Mouse (Mus musculus): ENCODE measurements around the gene Cyp4f39. TPM values are rescaled to one million over a fixed set of nuclear protein-coding genes. Genes with fewer than 3 reads are reported as not detected.
"Not testable (repeated sequence)": the region's sequence is repeated elsewhere in the genome, so short reads cannot be mapped to it uniquely, and the experiment has no call there.

Cyp4f39 gene
- polyA plus RNA-seq, 1 experiment from 2014 or later = 4.9 TPM

DNA sequence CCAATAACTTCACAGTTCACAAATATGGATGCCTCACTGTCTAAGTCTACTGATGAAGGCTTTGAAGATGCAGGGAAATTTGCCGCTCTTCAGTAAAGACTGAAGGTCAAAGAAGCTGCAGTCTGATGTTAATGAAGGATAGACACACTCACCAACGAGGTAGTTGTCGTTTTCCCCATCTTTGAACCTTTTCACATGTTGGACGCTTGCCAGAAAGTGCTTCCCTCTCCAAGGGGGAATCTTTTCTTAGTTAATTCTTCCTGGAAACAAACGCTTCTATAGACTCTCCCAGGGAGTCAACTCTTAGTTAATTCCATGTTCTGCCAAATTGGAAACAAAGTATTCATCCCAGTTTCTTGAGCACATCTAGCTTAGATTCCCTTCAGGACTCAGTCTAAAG is 63.6 kb downstream of the Cyp4f39 start:
- H3K4me2 ChIP-seq (replicated peaks; ENCODE audit: low read depth, low read length) = no peak overlapping the region
- no peak overlapping the region for H3K4me3 ChIP-seq (ENCODE audit: low read depth, low read length)
- H3K9me3 ChIP-seq (ENCODE audit: low read length) = no peaks in the 10 kb centered on the region
- TF ChIP-seq CTCF (IDR thresholded peaks at IDR 0.05) = no peak
- no peak for TF ChIP-seq EP300 (IDR thresholded peaks at IDR 0.05)
- H3K27ac ChIP-seq (ENCODE audit: low read length) = no peak overlapping the region
- no peaks in the 10 kb centered on the region for H3K27me3 ChIP-seq (replicated peaks; ENCODE audit: insufficient read depth, low read length)
- ATAC-seq = no peak
- no peak overlapping the region for H3K9ac ChIP-seq (replicated peaks; ENCODE audit: low read depth)
- H3K4me1 ChIP-seq (ENCODE audit: insufficient read depth, low read depth, low read length) = no peaks in the 10 kb centered on the region
- H3K36me3 ChIP-seq (ENCODE audit: insufficient read depth, low read length) = no peaks in the 10 kb centered on the region
- WGBS = 72% methylated on average over 5 of the region's 5 CpGs
- no peak for DNase-seq (ENCODE audit: low spot score)

DNA sequence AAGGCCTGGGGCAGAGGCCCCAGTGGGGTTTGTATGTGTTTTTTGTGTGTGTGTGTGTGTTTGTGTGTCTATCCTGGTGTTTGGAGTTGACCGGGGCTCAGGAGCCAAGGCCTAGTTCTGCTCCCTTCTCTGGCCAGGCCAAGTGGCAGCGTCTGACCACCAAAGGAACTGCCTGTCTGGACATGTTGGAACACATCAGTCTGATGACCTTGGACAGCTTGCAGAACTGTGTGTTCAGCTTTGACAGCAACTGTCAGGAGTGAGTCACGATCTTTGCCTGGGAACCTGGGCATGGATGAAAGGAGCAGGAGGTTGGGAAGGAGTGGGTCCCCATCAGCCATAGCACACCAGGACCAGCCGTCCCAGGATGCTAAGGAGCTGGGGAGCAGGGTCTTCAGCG is 69.5 kb downstream of the Cyp4f39 start:
- Histone ChIP-seq H3K4me3 (ENCODE audit: low read depth, low read length) (no peak overlapping the region), H3K4me2 (replicated peaks; ENCODE audit: low read depth, low read length) (no peak overlapping the region), H3K4me1 (ENCODE audit: insufficient read depth, low read depth, low read length) (no peaks in the 10 kb centered on the region), H3K9ac (replicated peaks; ENCODE audit: low read depth) (no peak overlapping the region), H3K27ac (ENCODE audit: low read length) (no peak overlapping the region), H3K27me3 (replicated peaks; ENCODE audit: insufficient read depth, low read length) (no peaks in the 10 kb centered on the region), H3K36me3 (ENCODE audit: insufficient read depth, low read length) (no peaks in the 10 kb centered on the region), H3K9me3 (ENCODE audit: low read length) (no peaks in the 10 kb centered on the region)
- 90% methylated on average over 5 of the region's 5 CpGs for WGBS
- TF ChIP-seq CTCF (IDR thresholded peaks at IDR 0.05) = no peak
- TF ChIP-seq EP300 (IDR thresholded peaks at IDR 0.05) = no peak
- ATAC-seq (no peak), DNase-seq (ENCODE audit: low spot score) (no peak)

DNA sequence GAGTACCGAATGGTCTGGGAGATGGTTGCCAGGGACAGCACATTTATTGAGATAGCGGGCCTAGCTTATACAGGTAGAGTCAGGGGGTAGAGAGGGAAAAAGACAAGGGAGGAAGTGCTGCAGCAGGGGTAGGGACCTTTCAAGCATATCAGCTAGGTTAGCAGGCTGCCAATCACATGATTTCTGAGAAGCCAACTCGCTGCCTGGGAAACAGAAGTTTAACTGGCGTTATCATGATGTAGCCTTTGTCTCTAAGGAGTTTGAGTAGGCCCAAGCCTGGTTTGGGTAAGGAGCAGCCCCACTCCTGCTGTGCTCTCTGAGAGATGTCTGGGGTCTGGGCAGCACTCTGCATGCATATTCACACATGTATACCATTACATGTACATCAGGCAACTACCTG is 69.9 kb downstream of the Cyp4f39 start:
- ATAC-seq (no peak), DNase-seq (ENCODE audit: low spot score) (no peak)
- H3K27me3 ChIP-seq (replicated peaks; ENCODE audit: insufficient read depth, low read length) = no peaks in the 10 kb centered on the region
- WGBS = 85% methylated on average over 4 of the region's 4 CpGs
- no peak overlapping the region for H3K9ac ChIP-seq (replicated peaks; ENCODE audit: low read depth)
- TF ChIP-seq EP300 (IDR thresholded peaks at IDR 0.05) (no peak), CTCF (IDR thresholded peaks at IDR 0.05) (no peak)
- no peaks in the 10 kb centered on the region for H3K4me1 ChIP-seq (ENCODE audit: insufficient read depth, low read depth, low read length)
- H3K4me2 ChIP-seq (replicated peaks; ENCODE audit: low read depth, low read length) = no peak overlapping the region
- no peak overlapping the region for H3K27ac ChIP-seq (ENCODE audit: low read length)
- H3K36me3 ChIP-seq (ENCODE audit: insufficient read depth, low read length) = no peaks in the 10 kb centered on the region
- H3K9me3 ChIP-seq (ENCODE audit: low read length) = no peaks in the 10 kb centered on the region
- H3K4me3 ChIP-seq (ENCODE audit: low read depth, low read length) = no peak overlapping the region

DNA sequence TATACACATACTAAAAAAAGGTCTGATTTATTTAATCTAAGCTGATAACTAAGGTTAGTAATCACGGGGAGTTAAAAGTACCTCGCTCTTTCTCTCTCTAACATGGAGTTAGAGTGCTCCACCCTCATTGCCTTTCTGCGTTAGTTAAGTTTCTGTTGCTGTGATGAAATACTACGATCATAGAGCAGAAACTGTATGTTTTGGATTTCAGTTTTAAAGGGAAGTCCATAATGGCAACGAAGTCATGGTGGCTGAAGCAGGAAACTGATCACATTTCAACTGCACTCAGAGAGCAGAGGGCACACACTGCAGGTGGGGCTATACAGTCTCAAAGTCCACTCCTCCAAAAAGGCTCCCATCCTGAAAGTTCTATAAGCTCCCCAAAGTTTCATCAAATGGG is 70.3 kb downstream of the Cyp4f39 start:
- H3K36me3 ChIP-seq (ENCODE audit: insufficient read depth, low read length) = no peaks in the 10 kb centered on the region
- no peaks in the 10 kb centered on the region for H3K9me3 ChIP-seq (ENCODE audit: low read length)
- no peaks in the 10 kb centered on the region for H3K27me3 ChIP-seq (replicated peaks; ENCODE audit: insufficient read depth, low read length)
- no peak for ATAC-seq
- no peak overlapping the region for H3K9ac ChIP-seq (replicated peaks; ENCODE audit: low read depth)
- H3K4me2 ChIP-seq (replicated peaks; ENCODE audit: low read depth, low read length) = no peak overlapping the region
- TF ChIP-seq CTCF (IDR thresholded peaks at IDR 0.05) (no peak), EP300 (IDR thresholded peaks at IDR 0.05) (no peak)
- DNase-seq (ENCODE audit: low spot score) = no peak
- no peak overlapping the region for H3K27ac ChIP-seq (ENCODE audit: low read length)
- 82% methylated on average over 5 of the region's 5 CpGs for WGBS
- H3K4me1 ChIP-seq (ENCODE audit: insufficient read depth, low read depth, low read length) = no peaks in the 10 kb centered on the region
- H3K4me3 ChIP-seq (ENCODE audit: low read depth, low read length) = no peak overlapping the region

- WGBS = 83% methylated on average over 11 of the region's 11 CpGs
- Histone ChIP-seq H3K27ac (ENCODE audit: low read length) (no peak overlapping the region), H3K9me3 (ENCODE audit: low read length) (no peaks in the 10 kb centered on the region), H3K4me1 (ENCODE audit: insufficient read depth, low read depth, low read length) (no peaks in the 10 kb centered on the region), H3K36me3 (ENCODE audit: insufficient read depth, low read length) (no peaks in the 10 kb centered on the region), H3K9ac (replicated peaks; ENCODE audit: low read depth) (no peak overlapping the region), H3K4me2 (replicated peaks; ENCODE audit: low read depth, low read length) (no peak overlapping the region), H3K4me3 (ENCODE audit: low read depth, low read length) (no peak overlapping the region), H3K27me3 (replicated peaks; ENCODE audit: insufficient read depth, low read length) (no peaks in the 10 kb centered on the region)
- no peak for TF ChIP-seq EP300 (IDR thresholded peaks at IDR 0.05)
- no peak for TF ChIP-seq CTCF (IDR thresholded peaks at IDR 0.05)
- DNase-seq (ENCODE audit: low spot score) = no peak
- ATAC-seq = no peak
Measured at GRCm38 (mm10) chr17:32523895-32524294, 71.4 kb downstream of the Cyp4f39 start.

GRCm38 (mm10) chr17:32526341-32526740 is 73.8 kb downstream of the Cyp4f39 start:
- not testable (repeated sequence) for H3K27me3 ChIP-seq (replicated peaks; ENCODE audit: insufficient read depth, low read length); ATAC-seq; H3K4me3 ChIP-seq (ENCODE audit: low read depth, low read length); H3K4me2 ChIP-seq (replicated peaks; ENCODE audit: low read depth, low read length); DNase-seq (ENCODE audit: low spot score); H3K4me1 ChIP-seq (ENCODE audit: insufficient read depth, low read depth, low read length); H3K9me3 ChIP-seq (ENCODE audit: low read length); H3K36me3 ChIP-seq (ENCODE audit: insufficient read depth, low read length); H3K27ac ChIP-seq (ENCODE audit: low read length); H3K9ac ChIP-seq (replicated peaks; ENCODE audit: low read depth)
- WGBS = 92% methylated on average over 1 of the region's 1 CpGs

DNA sequence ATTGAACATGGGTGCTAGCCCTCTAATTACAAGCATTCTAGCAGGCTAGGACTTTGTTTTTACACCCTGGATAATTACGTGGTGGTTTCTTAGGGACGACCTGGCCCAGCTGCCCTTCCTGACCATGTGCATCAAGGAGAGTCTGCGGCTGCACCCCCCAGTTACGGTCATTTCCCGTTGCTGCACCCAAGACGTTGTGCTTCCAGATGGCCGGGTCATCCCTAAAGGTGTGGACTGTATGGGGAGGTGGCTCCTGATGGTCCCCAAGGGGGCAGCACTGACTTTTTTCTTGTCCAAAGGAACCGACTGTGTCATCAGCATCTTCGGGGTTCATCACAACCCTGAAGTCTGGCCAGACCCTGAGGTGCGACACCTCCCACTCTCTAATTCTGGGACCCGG is 75.2 kb downstream of the Cyp4f39 start:
- Histone ChIP-seq H3K4me1 (ENCODE audit: insufficient read depth, low read depth, low read length) (no peaks in the 10 kb centered on the region), H3K4me2 (replicated peaks; ENCODE audit: low read depth, low read length) (no peak overlapping the region)
- no peak for ATAC-seq

More for the DNA sequence above, 75.2 kb downstream of the Cyp4f39 start:
- Histone ChIP-seq H3K9me3 (ENCODE audit: low read length) (no peaks in the 10 kb centered on the region), H3K36me3 (ENCODE audit: insufficient read depth, low read length) (no peaks in the 10 kb centered on the region), H3K4me3 (ENCODE audit: low read depth, low read length) (no peak overlapping the region), H3K27ac (ENCODE audit: low read length) (no peak overlapping the region), H3K9ac (replicated peaks; ENCODE audit: low read depth) (no peak overlapping the region), H3K27me3 (replicated peaks; ENCODE audit: insufficient read depth, low read length) (no peaks in the 10 kb centered on the region)
- no peak for TF ChIP-seq EP300 (IDR thresholded peaks at IDR 0.05)
- 78% methylated on average over 11 of the region's 11 CpGs for WGBS
- no peak for DNase-seq (ENCODE audit: low spot score)

All from lung, postnatal 0 days (tissue).